Mouse (Mus musculus): ENCODE data around the gene Cav2.

Gene Cav2

GRCm38 (mm10) chr6:17314241-17314640 is 33.3 kb downstream of the Cav2 start:
- no peak for DNase-seq (ENCODE audit: low spot score)

DNA sequence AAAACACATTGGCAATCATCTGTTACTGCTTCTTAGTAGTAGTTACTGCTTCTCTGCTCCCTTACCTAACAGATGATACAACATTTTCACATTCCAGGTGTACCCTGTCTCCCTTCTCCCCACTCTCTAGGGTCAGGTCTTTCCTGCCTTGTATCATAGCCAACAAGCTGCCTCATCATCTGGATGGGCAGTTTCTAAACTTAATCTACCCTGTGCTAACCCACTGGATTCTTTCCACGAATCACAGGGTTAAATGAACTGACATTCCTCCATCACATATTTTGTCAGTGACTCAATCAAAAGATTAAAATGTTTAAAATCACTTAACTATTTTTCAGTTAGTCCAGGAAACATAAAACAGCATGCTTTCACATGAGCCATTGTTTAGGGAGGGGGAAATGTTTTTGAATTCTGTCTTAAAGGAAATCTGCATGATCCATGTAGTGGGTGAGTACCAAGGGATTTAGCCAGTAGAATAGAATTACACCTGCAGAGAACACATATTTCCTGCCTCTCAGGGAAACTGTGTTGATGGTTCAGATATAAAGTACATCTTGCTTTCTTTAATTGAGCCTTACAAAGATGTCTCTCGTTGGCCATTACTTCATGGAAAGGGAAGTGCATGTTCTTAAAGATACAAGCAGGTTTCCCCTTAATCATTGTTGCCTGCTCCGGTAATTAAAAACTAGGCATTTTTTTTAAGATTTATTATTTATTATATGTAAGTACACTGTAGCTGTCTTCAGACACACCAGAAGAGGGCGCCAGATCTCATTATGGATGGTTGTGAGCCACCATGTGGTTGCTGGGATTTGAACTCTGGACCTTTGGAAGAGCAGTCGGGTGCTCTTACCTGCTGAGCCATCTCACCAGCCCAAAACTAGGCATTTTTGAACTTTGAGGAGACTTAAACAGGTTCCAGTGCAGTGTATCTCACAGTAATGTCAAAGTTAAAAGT is 34.0 kb downstream of the Cav2 start:
- no peak for DNase-seq (ENCODE audit: low spot score)

- no peak for DNase-seq (ENCODE audit: low spot score)
Measured at GRCm38 (mm10) chr6:17316294-17317166, 35.5 kb downstream of the Cav2 start.

- DNase-seq (ENCODE audit: low spot score): no peak
Measured at GRCm38 (mm10) chr6:17317167-17317524, 36.2 kb downstream of the Cav2 start.

GRCm38 (mm10) chr6:17317944-17318343 is 37.0 kb downstream of the Cav2 start:
- no peak for DNase-seq (ENCODE audit: low spot score)

DNA sequence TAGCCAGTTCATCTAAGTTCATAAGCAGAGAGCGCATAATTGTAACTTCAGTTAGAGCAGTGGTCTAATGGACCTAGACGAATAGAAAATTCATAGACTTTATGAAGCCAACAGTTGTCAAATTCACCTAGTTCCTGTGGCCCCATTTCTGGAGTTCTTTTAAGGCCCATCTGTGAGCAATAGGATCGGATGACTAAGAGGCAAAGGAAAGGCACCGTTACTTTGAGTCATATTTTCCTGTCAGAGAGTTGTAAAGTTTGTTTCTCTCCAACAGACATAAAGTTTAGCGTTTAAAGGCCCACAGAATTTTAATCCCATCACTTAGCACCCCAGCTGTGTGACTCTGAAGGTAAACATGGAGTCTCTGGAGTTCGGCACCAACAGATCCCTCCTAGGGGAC is 41.0 kb downstream of the Cav2 start:
- DNase-seq (ENCODE audit: low spot score): no peak

- DNase-seq (ENCODE audit: low spot score): no peak
Measured at GRCm38 (mm10) chr6:17327216-17327615, 46.2 kb downstream of the Cav2 start.

- no peak for DNase-seq (ENCODE audit: low spot score)
Measured at GRCm38 (mm10) chr6:17329801-17330200, 48.8 kb downstream of the Cav2 start.

- peak; percentile 14 for DNase-seq (ENCODE audit: low spot score)
Measured at GRCm38 (mm10) chr6:17337724-17338123, 56.7 kb downstream of the Cav2 start.
